Mouse (Mus musculus): ENCODE data around the gene Cacna1c.
"Not testable (repeated sequence)": the region's sequence is repeated elsewhere in the genome, so short reads cannot be mapped to it uniquely, and the experiment has no call there.

Cacna1c gene

GRCm38 (mm10) chr6:118594070-118594469 lies 602.1 kb downstream of the Cacna1c start:
- CTCF ChIA-PET = no interaction called here

- CTCF ChIA-PET = no interaction called here
Observed at GRCm38 (mm10) chr6:118593377-118594061, 602.7 kb downstream of the Cacna1c start.

GRCm38 (mm10) chr6:118592662-118593376 lies 603.4 kb downstream of the Cacna1c start:
- CTCF ChIA-PET = no interaction called here

- CTCF ChIA-PET = not testable (repeated sequence)
Observed at GRCm38 (mm10) chr6:118578741-118579140, 617.5 kb downstream of the Cacna1c start.

- CTCF ChIA-PET = no interaction called here
Observed at GRCm38 (mm10) chr6:118574351-118574750, 621.9 kb downstream of the Cacna1c start.

GRCm38 (mm10) chr6:118567816-118568215 lies 628.4 kb downstream of the Cacna1c start:
- CTCF ChIA-PET = no interaction called here

GRCm38 (mm10) chr6:118561745-118562609 lies 634.2 kb downstream of the Cacna1c start, which contains the start of gene Ankrd26:
Gene Ankrd26 (minus strand): TSS chr6:118562226.
- CTCF ChIA-PET = no interaction called here

- CTCF ChIA-PET = no interaction called here
Observed at GRCm38 (mm10) chr6:118561225-118561624, 635.0 kb downstream of the Cacna1c start.

GRCm38 (mm10) chr6:118538627-118539026 lies 657.6 kb downstream of the Cacna1c start:
- CTCF ChIA-PET = no interaction called here
